Mouse (Mus musculus) thymus, adult 2 months (tissue): ENCODE measurements around the gene Mpp4.

Source experiments
- CTCF ChIP-seq: fragments of 200-500 bp; IDR thresholded peaks from 2 replicates; pipeline ENCODE4 v1.5.1; 2012; ENCODE audit warnings: mild to moderate bottlenecking, control low read depth, low read length, moderate library complexity, borderline replicate concordance; ENCODE audit not compliant: control insufficient read depth, poor library complexity, insufficient read depth; ENCODE audit errors: extremely low read depth
- POLR2A ChIP-seq: fragments of 200-500 bp; IDR thresholded peaks from 2 replicates; pipeline ENCODE4 v1.6.1; 2012; ENCODE audit warnings: mild to moderate bottlenecking, low read length, control low read depth, moderate library complexity; ENCODE audit not compliant: control insufficient read depth, poor library complexity, insufficient read depth; ENCODE audit errors: extremely low read depth

DNA sequence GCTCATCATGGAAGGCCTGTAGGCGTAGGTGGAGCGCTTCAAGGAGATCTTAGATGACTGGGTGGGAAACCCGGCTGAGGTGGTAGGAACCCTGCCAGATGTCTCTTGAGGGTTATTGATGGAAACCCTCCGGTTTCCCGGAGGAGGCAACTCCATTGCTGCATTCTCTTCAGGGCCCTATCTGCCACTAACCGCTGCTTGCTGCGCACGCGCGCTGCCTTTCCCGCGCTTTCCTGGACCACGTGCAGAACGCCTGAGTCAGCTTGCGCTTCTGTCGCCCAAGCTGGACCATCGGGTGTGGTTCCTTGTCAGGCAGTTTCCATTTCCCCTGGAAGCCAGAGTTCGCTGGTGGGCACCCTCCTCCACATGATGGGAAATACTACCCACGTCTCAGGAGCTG is 68.5 kb downstream of the Mpp4 start, which contains the start of gene C2cd6:
- no peak for TF ChIP-seq CTCF
- no peak for TF ChIP-seq POLR2A
